9 mouse cellular contexts compared by ENCODE assay signal in genomic region chr4:137443625-137444024, GRCm38 (mm10). TPM values are rescaled to one million over a fixed set of nuclear protein-coding genes. Genes with fewer than 3 reads are reported as not detected.
DNase-seq lines count a peak whose midpoint lies in the region; ATAC-seq lines count a peak whose summit lies in the region.
"Had no signal": no experiment of that assay in that cellular context is flagged by ENCODE, and none has a peak within 500 bp of the region (broad histone marks: within the 10 kb centered on the region; RNA-seq: fewer than 3 reads in every experiment).

No protein-coding gene starts in this region.

- 17% methylated on average over 5 of the region's 5 CpGs for WGBS in embryonic facial prominence, embryonic 14.5 days
- WGBS in hindbrain, embryonic 14.5 days: 33% methylated on average over 5 of the region's 5 CpGs

- peaks cover 10% of the 10 kb centered on the region for H3K4me1 ChIP-seq in embryonic facial prominence, embryonic 14.5 days (ENCODE audit: control insufficient read depth, insufficient read depth, low read length)
- peaks cover 5% of the 10 kb centered on the region; the same call in 1 of the 2 replicates for H3K4me1 ChIP-seq in hindbrain, embryonic 14.5 days (replicated peaks; ENCODE audit: control insufficient read depth, insufficient read depth, low read length)

- H3K27me3 ChIP-seq in embryonic facial prominence, embryonic 14.5 days (replicated peaks; ENCODE audit: control insufficient read depth, insufficient read depth, low read length): no peaks in the 10 kb centered on the region
- H3K27me3 ChIP-seq in hindbrain, embryonic 14.5 days (ENCODE audit: control insufficient read depth, insufficient read depth, low read length): no peaks in the 10 kb centered on the region

- ATAC-seq in CD4-positive, CD25-positive, alpha-beta regulatory T cell, adult 4 months: no peak
- no peak for ATAC-seq in embryonic facial prominence, embryonic 14.5 days (ENCODE audit: low read depth)
- no peak for ATAC-seq in hindbrain, embryonic 14.5 days (ENCODE audit: low FRiP score)
- peak; percentile 55 for ATAC-seq in megakaryocyte progenitor cell, adult 5-6 weeks (replicated peaks; ENCODE audit: poor library complexity)

- H3K4me3 ChIP-seq in embryonic facial prominence, embryonic 14.5 days (ENCODE audit: low read depth, low read length): no peak overlapping the region
- no peak overlapping the region for H3K4me3 ChIP-seq in hindbrain, embryonic 14.5 days (replicated peaks; ENCODE audit: low read length)
- H3K4me3 ChIP-seq: megakaryocyte, embryonic 14.5 days had no signal

- H3K9me3 ChIP-seq in embryonic facial prominence, embryonic 14.5 days (ENCODE audit: control insufficient read depth, low read length): no peaks in the 10 kb centered on the region
- no peaks in the 10 kb centered on the region for H3K9me3 ChIP-seq in hindbrain, embryonic 14.5 days (ENCODE audit: control insufficient read depth, low read length)

- no peak overlapping the region for H3K27ac ChIP-seq in embryonic facial prominence, embryonic 14.5 days (replicated peaks; ENCODE audit: low read depth, low read length)
- no peak overlapping the region for H3K27ac ChIP-seq in hindbrain, embryonic 14.5 days

- H3K36me3 ChIP-seq in embryonic facial prominence, embryonic 14.5 days (ENCODE audit: control insufficient read depth, insufficient read depth, low read length): no peaks in the 10 kb centered on the region
- no peaks in the 10 kb centered on the region for H3K36me3 ChIP-seq in hindbrain, embryonic 14.5 days (replicated peaks; ENCODE audit: control insufficient read depth, insufficient read depth)

- DNase-seq in CD4-positive, CD25-positive, alpha-beta regulatory T cell, adult 2 months (ENCODE audit: low read depth, low spot score): peak; percentile 58
- peak; percentile 76 for DNase-seq in brain, adult 2 months (ENCODE audit: low read depth, low spot score)
- no peak for DNase-seq in embryonic facial prominence, embryonic 14.5 days (ENCODE audit: low spot score)
- peak; percentile 89 for DNase-seq in hindbrain, embryonic 14.5 days (ENCODE audit: low spot score)
- DNase-seq in left cerebral cortex, adult 11 months (ENCODE audit: low spot score): peak; percentile 38
- peak; percentile 42 for DNase-seq in spleen, adult 12 weeks (ENCODE audit: low spot score)

- 0 out of 2 replicates have a peak overlapping the region, but pooled peaks have one; percentile 22 for H3K4me2 ChIP-seq in embryonic facial prominence, embryonic 14.5 days (ENCODE audit: low read depth, low read length)
- 0 out of 2 replicates have a peak overlapping the region, but pooled peaks have one; percentile 6 for H3K4me2 ChIP-seq in hindbrain, embryonic 14.5 days (replicated peaks)

- no peak overlapping the region for H3K9ac ChIP-seq in embryonic facial prominence, embryonic 14.5 days (ENCODE audit: low read depth, low read length)
- H3K9ac ChIP-seq in hindbrain, embryonic 14.5 days: no peak overlapping the region

RNA-seq across cellular contexts. Expression of gene 1700013G24Rik, which starts 9.5 kb away (rescaled TPM):
- not detected for polyA plus RNA-seq in CD4-positive, CD25-positive, alpha-beta regulatory T cell, adult 4 months (2017; shearing (Covaris generic))
- 0.17 and 0.46 TPM in 2 replicates for polyA plus RNA-seq in embryonic facial prominence, embryonic 14.5 days (2014; fragmentation: Nextera tagmentation; extraction: Ambion mirVana)
- not detected in 2 replicates for polyA plus RNA-seq in hindbrain, embryonic 14.5 days (2014; fragmentation: Nextera tagmentation; extraction: Ambion mirVana)
- not detected in 2 replicates for total RNA-seq in megakaryocyte progenitor cell, adult 5-6 weeks (2015)
- not detected in 2 replicates for total RNA-seq in megakaryocyte progenitor cell, adult 5-6 weeks (2017)

RNA-seq across cellular contexts. Expression of gene Cela3b, which starts 13.3 kb away (rescaled TPM):
- not detected for polyA plus RNA-seq in CD4-positive, CD25-positive, alpha-beta regulatory T cell, adult 4 months (2017; shearing (Covaris generic))
- polyA plus RNA-seq in embryonic facial prominence, embryonic 14.5 days (2014; fragmentation: Nextera tagmentation; extraction: Ambion mirVana): 0.30 and 0.56 TPM in 2 replicates
- polyA plus RNA-seq in hindbrain, embryonic 14.5 days (2014; fragmentation: Nextera tagmentation; extraction: Ambion mirVana): not detected in 2 replicates
- total RNA-seq in megakaryocyte progenitor cell, adult 5-6 weeks (2015): not detected in 2 replicates
- total RNA-seq in megakaryocyte progenitor cell, adult 5-6 weeks (2017): not detected in 2 replicates

RNA-seq across cellular contexts. Expression of gene Hspg2, which starts 24.9 kb away (rescaled TPM):
- polyA plus RNA-seq in CD4-positive, CD25-positive, alpha-beta regulatory T cell, adult 4 months (2017; shearing (Covaris generic)): not detected
- 64.8 and 67.2 TPM in 2 replicates for polyA plus RNA-seq in embryonic facial prominence, embryonic 14.5 days (2014; fragmentation: Nextera tagmentation; extraction: Ambion mirVana)
- 8.7 and 10.7 TPM in 2 replicates for polyA plus RNA-seq in hindbrain, embryonic 14.5 days (2014; fragmentation: Nextera tagmentation; extraction: Ambion mirVana)
- 0.37 TPM in 1 of 2 replicates, not detected in the other for total RNA-seq in megakaryocyte progenitor cell, adult 5-6 weeks (2015)
- total RNA-seq in megakaryocyte progenitor cell, adult 5-6 weeks (2017): not detected in 2 replicates

RNA-seq across cellular contexts. Expression of gene Cela3a, which starts 34.0 kb away (rescaled TPM):
- polyA plus RNA-seq in CD4-positive, CD25-positive, alpha-beta regulatory T cell, adult 4 months (2017; shearing (Covaris generic)): not detected
- not detected in 2 replicates for polyA plus RNA-seq in embryonic facial prominence, embryonic 14.5 days (2014; fragmentation: Nextera tagmentation; extraction: Ambion mirVana)
- not detected in 2 replicates for polyA plus RNA-seq in hindbrain, embryonic 14.5 days (2014; fragmentation: Nextera tagmentation; extraction: Ambion mirVana)
- not detected in 2 replicates for total RNA-seq in megakaryocyte progenitor cell, adult 5-6 weeks (2015)
- not detected in 2 replicates for total RNA-seq in megakaryocyte progenitor cell, adult 5-6 weeks (2017)
